Mouse (Mus musculus): ENCODE data around the gene Ufc1. TPM values are rescaled to one million over a fixed set of nuclear protein-coding genes. Genes with fewer than 3 reads are reported as not detected.

Ufc1 gene
- polyA plus RNA-seq, 1 experiment from 2014 or later, result 118 TPM

DNA sequence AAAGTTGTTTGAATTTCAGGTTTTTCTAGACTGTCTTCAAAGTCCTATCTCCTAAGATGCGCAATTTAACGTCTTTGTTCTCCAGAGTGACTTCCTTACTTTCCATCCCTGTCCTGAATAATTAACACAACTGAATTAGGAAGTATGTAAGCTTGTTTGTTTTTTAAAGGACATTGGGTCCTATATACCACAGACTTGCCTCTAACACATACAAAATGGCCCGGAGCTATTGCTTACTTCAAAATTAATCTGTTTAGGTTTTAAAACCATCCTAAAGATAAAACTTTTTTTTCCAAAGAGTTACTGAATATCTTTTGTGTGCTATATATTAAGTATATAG lies 209 bp upstream of the Ufc1 start:
- H3K4me1 ChIP-seq (ENCODE audit: control insufficient read depth, insufficient read depth, low read length), result peaks cover 7% of the 10 kb centered on the region; the same call in 1 of the 2 replicates
- no peaks in the 10 kb centered on the region for H3K27me3 ChIP-seq (ENCODE audit: control insufficient read depth, insufficient read depth, low read length)
- H3K4me3 ChIP-seq (ENCODE audit: low read depth, low read length), result peak overlapping the region; percentile 63
- H3K9me3 ChIP-seq (ENCODE audit: control insufficient read depth, low read depth, low read length), result no peaks in the 10 kb centered on the region
- H3K27ac ChIP-seq (ENCODE audit: low read length), result peak overlapping the region; percentile 95
- peak overlapping the region; percentile 38 for H3K4me2 ChIP-seq (replicated peaks; ENCODE audit: low read depth, low read length)
- 13% methylated on average over 3 of the region's 3 CpGs for WGBS
- H3K9ac ChIP-seq (replicated peaks; ENCODE audit: low read depth, low read length), result 0 out of 2 replicates have a peak overlapping the region, but pooled peaks have one; percentile 68
- ATAC-seq (ENCODE audit: insufficient number of reproducible peaks, insufficient read depth, low FRiP score, low read depth), result no peak
- H3K36me3 ChIP-seq (ENCODE audit: control insufficient read depth, insufficient read depth, low read length), result peaks cover 1% of the 10 kb centered on the region; the same call in 1 of the 2 replicates

DNA sequence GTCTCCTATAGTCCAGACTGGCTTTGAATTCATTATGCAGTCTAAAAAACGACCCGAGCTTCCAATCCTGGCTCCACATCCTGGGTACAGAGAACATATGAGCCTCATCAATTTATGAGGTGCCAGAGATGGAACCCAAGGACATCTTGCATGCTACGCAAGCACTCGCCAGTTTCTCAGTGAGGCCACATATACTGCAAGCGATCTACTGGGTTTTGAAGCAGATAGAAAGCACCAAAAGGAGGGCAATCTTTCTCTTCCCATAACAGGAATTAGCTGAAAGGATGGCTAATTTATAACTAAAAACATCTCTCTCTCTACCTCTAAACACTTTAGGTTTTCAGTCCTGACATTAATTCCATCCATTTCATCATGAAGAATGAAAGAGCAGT lies 922 bp downstream of the Ufc1 start:
- Histone ChIP-seq H3K9ac (replicated peaks; ENCODE audit: low read depth, low read length) (peak overlapping the region; percentile 68), H3K36me3 (ENCODE audit: control insufficient read depth, insufficient read depth, low read length) (peaks cover 12% of the 10 kb centered on the region), H3K27ac (ENCODE audit: low read length) (peak overlapping the region; percentile 95), H3K4me3 (ENCODE audit: low read depth, low read length) (peak overlapping the region; percentile 63), H3K4me1 (ENCODE audit: control insufficient read depth, insufficient read depth, low read length) (peaks cover 7% of the 10 kb centered on the region; the same call in 1 of the 2 replicates), H3K9me3 (ENCODE audit: control insufficient read depth, low read depth, low read length) (no peaks in the 10 kb centered on the region), H3K27me3 (ENCODE audit: control insufficient read depth, insufficient read depth, low read length) (no peaks in the 10 kb centered on the region), H3K4me2 (replicated peaks; ENCODE audit: low read depth, low read length) (peak overlapping the region; percentile 82)
- no peak for ATAC-seq (ENCODE audit: insufficient number of reproducible peaks, insufficient read depth, low FRiP score, low read depth)
- 39% methylated on average over 5 of the region's 5 CpGs for WGBS

DNA sequence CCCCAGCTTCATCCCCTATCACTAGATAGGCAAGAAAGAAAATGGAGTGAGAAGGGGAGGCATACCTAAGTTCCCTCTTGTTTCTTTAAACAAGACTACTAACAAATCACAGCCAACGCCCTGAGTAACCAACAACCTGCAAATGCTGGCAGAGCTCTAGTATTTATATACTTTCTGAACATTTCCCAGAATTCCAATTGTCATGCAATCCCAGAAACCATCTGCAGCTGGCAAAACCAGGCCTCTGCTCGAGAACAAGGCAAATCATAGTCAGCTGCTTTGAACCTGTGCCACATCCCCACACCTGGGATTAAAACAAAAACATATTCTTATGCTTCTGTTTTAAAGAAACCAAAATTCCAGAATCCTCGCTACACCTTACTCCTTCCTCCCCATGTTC lies 1.5 kb downstream of the Ufc1 start:
- Histone ChIP-seq H3K4me1 (ENCODE audit: control insufficient read depth, insufficient read depth, low read length) (peaks cover 7% of the 10 kb centered on the region; the same call in 1 of the 2 replicates), H3K4me2 (replicated peaks; ENCODE audit: low read depth, low read length) (peak overlapping the region; percentile 82), H3K27ac (ENCODE audit: low read length) (no peak overlapping the region), H3K27me3 (ENCODE audit: control insufficient read depth, insufficient read depth, low read length) (no peaks in the 10 kb centered on the region), H3K4me3 (ENCODE audit: low read depth, low read length) (peak overlapping the region; percentile 63), H3K9ac (replicated peaks; ENCODE audit: low read depth, low read length) (peak overlapping the region; percentile 68; the same call in 1 of the 2 replicates), H3K36me3 (ENCODE audit: control insufficient read depth, insufficient read depth, low read length) (peaks cover 17% of the 10 kb centered on the region), H3K9me3 (ENCODE audit: control insufficient read depth, low read depth, low read length) (no peaks in the 10 kb centered on the region)
- no peak for ATAC-seq (ENCODE audit: insufficient number of reproducible peaks, insufficient read depth, low FRiP score, low read depth)
- WGBS, result 81% methylated on average over 3 of the region's 3 CpGs

DNA sequence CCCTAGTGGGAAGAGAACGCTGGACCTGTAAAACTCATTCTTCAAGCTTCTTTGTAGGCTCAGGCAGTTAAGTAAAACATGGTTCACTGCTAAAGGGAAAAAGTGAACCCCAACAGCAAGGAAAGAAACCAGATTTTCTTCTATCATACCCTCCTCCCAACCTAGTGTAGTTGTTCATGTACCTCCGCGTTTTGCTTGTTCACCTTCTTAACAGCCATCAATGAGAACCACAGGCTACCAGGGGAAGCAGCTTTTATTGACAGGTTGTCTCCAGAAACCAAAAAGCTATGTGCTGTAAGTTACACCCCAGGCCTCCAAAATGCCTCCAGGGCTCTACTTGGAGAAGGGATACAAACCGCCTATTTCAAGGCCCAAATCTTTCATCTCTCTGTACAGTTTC lies 6.5 kb downstream of the Ufc1 start:
- Histone ChIP-seq H3K4me2 (replicated peaks; ENCODE audit: low read depth, low read length) (peak overlapping the region; percentile 27), H3K9me3 (ENCODE audit: control insufficient read depth, low read depth, low read length) (no peaks in the 10 kb centered on the region), H3K27me3 (ENCODE audit: control insufficient read depth, insufficient read depth, low read length) (no peaks in the 10 kb centered on the region), H3K36me3 (ENCODE audit: control insufficient read depth, insufficient read depth, low read length) (peaks cover 40% of the 10 kb centered on the region), H3K9ac (replicated peaks; ENCODE audit: low read depth, low read length) (no peak overlapping the region; the same call in 1 of the 2 replicates), H3K4me3 (ENCODE audit: low read depth, low read length) (0 out of 2 replicates have a peak overlapping the region, but pooled peaks have one; percentile 90), H3K4me1 (ENCODE audit: control insufficient read depth, insufficient read depth, low read length) (peaks cover 15% of the 10 kb centered on the region), H3K27ac (ENCODE audit: low read length) (peak overlapping the region; percentile 48; the same call in 1 of the 2 replicates)
- ATAC-seq (ENCODE audit: insufficient number of reproducible peaks, insufficient read depth, low FRiP score, low read depth), result no peak
- WGBS, result 57% methylated on average over 4 of the region's 4 CpGs

DNA sequence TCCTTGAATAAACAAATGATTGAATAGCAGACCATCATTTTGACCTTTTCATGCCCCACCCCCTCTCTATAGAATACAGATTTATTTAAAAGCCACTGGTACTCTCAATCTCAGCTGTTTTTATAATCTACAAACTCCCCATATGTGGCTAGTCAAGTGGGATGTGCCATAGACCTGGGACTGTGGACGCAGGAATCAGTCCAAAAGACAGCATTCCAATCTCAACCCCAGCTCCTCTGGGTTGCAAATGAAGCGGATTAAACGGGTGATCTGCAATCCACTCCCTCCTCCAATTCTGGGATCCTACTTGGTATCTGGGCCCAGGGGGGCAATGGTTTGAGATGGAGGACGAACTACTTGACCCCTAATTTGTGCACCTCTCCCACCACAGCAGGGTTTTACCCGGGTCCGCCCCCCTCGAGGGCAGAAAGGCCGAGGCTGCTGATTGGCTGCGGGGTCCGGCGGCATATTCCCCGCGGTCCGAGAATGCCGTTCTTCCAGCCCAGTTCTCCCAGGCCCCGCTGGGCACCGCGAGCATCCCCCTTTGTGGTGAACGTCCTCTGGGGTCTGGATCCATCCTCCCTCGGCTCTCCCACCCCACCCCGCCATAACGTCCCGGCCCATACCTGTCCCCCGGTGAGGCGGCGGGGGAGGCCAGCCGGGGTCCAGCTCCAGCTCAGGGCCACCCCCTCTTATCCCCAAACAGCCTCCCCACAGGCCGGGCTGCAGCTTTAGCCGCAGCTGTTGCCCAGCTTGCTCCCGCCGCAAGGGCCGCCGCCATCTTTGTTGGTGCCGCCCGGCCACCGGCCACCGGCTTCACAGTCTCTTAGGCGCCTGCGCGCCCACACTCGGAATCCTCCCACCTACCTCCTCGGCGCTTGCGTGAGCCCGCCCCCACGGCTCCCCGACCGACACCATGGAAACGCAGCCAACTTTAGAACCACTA lies 7.4 kb downstream of the Ufc1 start, which contains the start of gene Usp21:
Gene Usp21 (minus strand): TSS at position 856 of the 946 bp plus-strand sequence.
- H3K9me3 ChIP-seq (ENCODE audit: control insufficient read depth, low read depth, low read length), result no peaks in the 10 kb centered on the region
- H3K4me1 ChIP-seq (ENCODE audit: control insufficient read depth, insufficient read depth, low read length), result peaks cover 13% of the 10 kb centered on the region
- H3K4me3 ChIP-seq (ENCODE audit: low read depth, low read length), result peak within 1 kb of the TSS; percentile 90
- WGBS, result 1% methylated on average over 47 of the region's 49 CpGs
- H3K9ac ChIP-seq (replicated peaks; ENCODE audit: low read depth, low read length), result peak within 1 kb of the TSS; percentile 94
- peak within 1 kb of the TSS; percentile 94 for H3K27ac ChIP-seq (ENCODE audit: low read length)
- peak; percentile 94 for ATAC-seq (ENCODE audit: insufficient number of reproducible peaks, insufficient read depth, low FRiP score, low read depth)
- peak within 1 kb of the TSS; percentile 56 for H3K4me2 ChIP-seq (replicated peaks; ENCODE audit: low read depth, low read length)
- peaks cover 47% of the 10 kb centered on the region for H3K36me3 ChIP-seq (ENCODE audit: control insufficient read depth, insufficient read depth, low read length)
- H3K27me3 ChIP-seq (ENCODE audit: control insufficient read depth, insufficient read depth, low read length), result no peaks in the 10 kb centered on the region

DNA sequence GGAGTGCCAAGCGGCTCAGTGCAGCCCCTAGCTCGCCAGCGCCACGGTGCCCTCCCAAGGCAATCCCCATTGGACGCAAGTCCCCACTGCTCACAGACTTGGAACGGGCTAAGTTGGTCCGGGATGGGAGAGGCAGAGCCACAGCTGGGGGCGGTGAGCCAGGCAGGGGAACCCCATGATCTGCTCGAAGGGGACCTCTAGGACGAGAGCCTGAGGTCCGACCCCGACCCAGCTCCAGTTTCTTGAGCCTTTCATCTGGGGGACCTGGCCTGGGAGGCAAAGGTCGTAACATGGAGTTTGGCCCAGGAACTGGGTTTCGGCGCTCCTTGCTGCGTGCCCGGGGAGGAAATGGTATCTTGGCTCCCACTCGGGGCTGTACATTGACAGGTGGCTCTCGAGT lies 8.3 kb downstream of the Ufc1 start:
- H3K9me3 ChIP-seq (ENCODE audit: control insufficient read depth, low read depth, low read length), result no peaks in the 10 kb centered on the region
- H3K36me3 ChIP-seq (ENCODE audit: control insufficient read depth, insufficient read depth, low read length), result peaks cover 51% of the 10 kb centered on the region
- no peak overlapping the region for H3K27ac ChIP-seq (ENCODE audit: low read length)
- H3K4me1 ChIP-seq (ENCODE audit: control insufficient read depth, insufficient read depth, low read length), result peaks cover 17% of the 10 kb centered on the region
- no peaks in the 10 kb centered on the region for H3K27me3 ChIP-seq (ENCODE audit: control insufficient read depth, insufficient read depth, low read length)
- H3K4me3 ChIP-seq (ENCODE audit: low read depth, low read length), result 0 out of 2 replicates have a peak overlapping the region, but pooled peaks have one; percentile 90
- peak overlapping the region; percentile 56 for H3K4me2 ChIP-seq (replicated peaks; ENCODE audit: low read depth, low read length)
- 94% methylated on average over 19 of the region's 19 CpGs for WGBS
- no peak for ATAC-seq (ENCODE audit: insufficient number of reproducible peaks, insufficient read depth, low FRiP score, low read depth)
- H3K9ac ChIP-seq (replicated peaks; ENCODE audit: low read depth, low read length), result no peak overlapping the region; the same call in 1 of the 2 replicates

DNA sequence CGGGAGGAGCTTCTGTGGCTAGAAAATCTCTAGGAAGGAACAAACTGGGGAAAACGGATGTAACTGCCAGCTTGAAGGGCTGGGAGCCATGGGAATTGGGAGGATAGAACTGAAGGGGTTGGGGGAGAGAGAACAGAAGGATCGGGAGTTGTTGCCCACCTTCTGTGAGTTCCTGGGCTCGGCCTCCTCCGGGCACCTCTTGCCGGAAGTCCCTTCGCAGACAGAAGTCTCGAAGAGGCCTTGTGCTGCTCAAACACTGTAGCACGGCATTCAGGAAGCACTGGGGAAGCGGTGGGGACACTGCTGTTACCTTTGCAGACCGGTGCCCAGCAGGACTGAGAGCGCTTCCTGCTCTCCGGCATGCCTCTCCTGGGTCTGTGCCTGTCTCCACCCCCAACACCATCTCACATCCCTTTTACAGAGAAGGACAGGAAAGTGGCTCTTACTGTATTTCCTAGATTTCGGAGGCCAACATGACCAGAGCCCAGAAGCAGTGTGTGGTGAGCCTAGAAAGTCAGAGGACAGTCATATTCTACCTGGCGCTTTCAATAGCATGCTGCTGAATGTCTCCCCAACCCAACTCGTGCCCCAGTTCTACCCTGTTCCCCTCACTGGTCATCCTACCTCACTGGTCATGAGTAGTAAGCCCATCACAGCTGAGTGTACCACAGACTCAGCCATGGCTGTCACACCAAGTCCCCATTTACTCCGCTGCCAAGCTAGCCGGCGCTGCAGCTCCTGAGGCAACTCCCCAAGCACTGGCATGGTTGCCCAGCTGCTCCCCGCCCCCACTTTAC lies 9.5 kb downstream of the Ufc1 start:
- Histone ChIP-seq H3K9ac (replicated peaks; ENCODE audit: low read depth, low read length) (peak overlapping the region; percentile 18; the same call in 1 of the 2 replicates), H3K9me3 (ENCODE audit: control insufficient read depth, low read depth, low read length) (no peaks in the 10 kb centered on the region), H3K4me1 (ENCODE audit: control insufficient read depth, insufficient read depth, low read length) (peaks cover 18% of the 10 kb centered on the region), H3K27ac (ENCODE audit: low read length) (no peak overlapping the region), H3K27me3 (ENCODE audit: control insufficient read depth, insufficient read depth, low read length) (no peaks in the 10 kb centered on the region), H3K36me3 (ENCODE audit: control insufficient read depth, insufficient read depth, low read length) (peaks cover 51% of the 10 kb centered on the region), H3K4me2 (replicated peaks; ENCODE audit: low read depth, low read length) (0 out of 2 replicates have a peak overlapping the region, but pooled peaks have one; percentile 10), H3K4me3 (ENCODE audit: low read depth, low read length) (no peak overlapping the region)
- no peak for ATAC-seq (ENCODE audit: insufficient number of reproducible peaks, insufficient read depth, low FRiP score, low read depth)
- 81% methylated on average over 20 of the region's 20 CpGs for WGBS

DNA sequence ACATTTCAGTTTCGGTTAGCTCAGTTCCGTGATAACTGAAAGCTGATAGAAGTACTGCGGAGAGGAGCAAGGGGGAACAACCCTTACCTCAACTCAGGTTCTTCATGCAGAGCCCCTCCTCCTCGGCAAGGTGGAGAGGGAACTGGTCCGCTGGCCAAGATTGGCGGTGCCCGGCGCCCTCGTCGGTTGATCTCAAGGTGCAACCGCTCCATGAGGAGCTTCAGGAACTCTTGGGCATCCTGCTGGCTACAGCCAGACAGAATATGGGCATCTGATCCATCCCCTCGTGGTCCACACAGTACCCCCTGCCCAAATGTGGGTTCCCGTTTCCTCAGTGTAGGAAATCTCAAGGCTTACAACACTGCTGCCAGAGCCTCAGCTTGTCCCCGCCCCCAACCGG lies 10.3 kb downstream of the Ufc1 start:
- no peak overlapping the region for H3K27ac ChIP-seq (ENCODE audit: low read length)
- 91% methylated on average over 15 of the region's 15 CpGs for WGBS
- 0 out of 2 replicates have a peak overlapping the region, but pooled peaks have one; percentile 10 for H3K4me2 ChIP-seq (replicated peaks; ENCODE audit: low read depth, low read length)
- no peak overlapping the region for H3K4me3 ChIP-seq (ENCODE audit: low read depth, low read length)
- H3K36me3 ChIP-seq (ENCODE audit: control insufficient read depth, insufficient read depth, low read length), result peaks cover 45% of the 10 kb centered on the region
- ATAC-seq (ENCODE audit: insufficient number of reproducible peaks, insufficient read depth, low FRiP score, low read depth), result no peak
- peaks cover 26% of the 10 kb centered on the region for H3K4me1 ChIP-seq (ENCODE audit: control insufficient read depth, insufficient read depth, low read length)
- no peaks in the 10 kb centered on the region for H3K9me3 ChIP-seq (ENCODE audit: control insufficient read depth, low read depth, low read length)
- no peak overlapping the region for H3K9ac ChIP-seq (replicated peaks; ENCODE audit: low read depth, low read length)
- no peaks in the 10 kb centered on the region for H3K27me3 ChIP-seq (ENCODE audit: control insufficient read depth, insufficient read depth, low read length)

Data from stomach, embryonic 14.5 days (tissue).